20 mouse cellular contexts compared by ENCODE assay signal in the genomic region with DNA sequence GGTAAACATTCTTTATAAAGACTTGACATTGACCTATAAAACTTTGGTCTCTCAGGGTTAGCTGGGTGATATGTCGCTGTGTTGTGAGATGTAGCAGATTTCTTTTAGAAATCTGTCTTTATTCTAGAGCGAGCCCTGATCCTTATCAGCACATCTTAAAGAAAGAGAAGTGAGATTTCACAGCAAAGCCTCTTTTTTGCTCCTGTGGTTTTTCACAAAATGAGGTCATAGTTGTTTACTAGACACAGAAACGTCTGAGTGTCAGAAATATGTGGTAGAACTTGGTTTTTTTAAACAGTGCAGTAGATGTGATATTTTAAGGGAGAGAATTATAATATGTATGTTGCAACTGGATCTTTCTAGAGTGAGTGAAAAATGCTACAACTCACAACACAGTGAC. TPM values are rescaled to one million over a fixed set of nuclear protein-coding genes. Genes with fewer than 3 reads are reported as not detected.
DNase-seq lines count a peak whose midpoint lies in the region; ATAC-seq and TF ChIP-seq lines count a peak whose summit lies in the region.
"Had no signal": no experiment of that assay in that cellular context is flagged by ENCODE, and none has a peak within 500 bp of the region (broad histone marks: within the 10 kb centered on the region; RNA-seq: fewer than 3 reads in every experiment).

No protein-coding gene starts in this region.

- H3K4me2 ChIP-seq in CH12.LX (ENCODE audit: insufficient read depth, low read depth, poor library complexity, severe bottlenecking): no peak overlapping the region
- H3K4me2 ChIP-seq: hindbrain, embryonic 15.5 days; limb, embryonic 15.5 days had no signal

- H3K79me2 ChIP-seq in CH12.LX (replicated peaks; ENCODE audit: control insufficient read depth, extremely low read depth, insufficient read depth, poor library complexity, severe bottlenecking): no peaks in the 10 kb centered on the region

- dilution Hi-C loops in CH12.LX (cut with MboI; ENCODE audit: extremely low pct_ligation_motif_present, extremely low pct_unique_long_range_greater_than_20kb, low sequenced_read_pairs): no loop called here

- no peak overlapping the region for H3K4me3 ChIP-seq in thymus, adult 2 months (ENCODE audit: control insufficient read depth, insufficient read depth, low read length)
- no peak overlapping the region for H3K4me3 ChIP-seq in CH12.LX (replicated peaks in 1 of 3; ENCODE audit: low read depth in 2 of 3, low read length in 2 of 3, poor library complexity in 1 of 3)
- H3K4me3 ChIP-seq in small intestine, adult 2 months (ENCODE audit: low read depth, low read length): no peak overlapping the region
- H3K4me3 ChIP-seq: gastrocnemius, adult 2 months; hindbrain, embryonic 15.5 days; layer of hippocampus, adult 2 months; limb, embryonic 15.5 days; midbrain, embryonic 10.5 days had no signal

- peaks cover 18% of the 10 kb centered on the region for H3K4me1 ChIP-seq in thymus, adult 2 months (replicated peaks; ENCODE audit: control insufficient read depth, insufficient read depth, low read length)
- H3K4me1 ChIP-seq in CH12.LX (ENCODE audit: control insufficient read depth in 1 of 2, insufficient read depth in 2 of 2): peaks cover 0 to 47% of the 10 kb centered on the region in 2 experiments; a peak in 2 of 4 replicates
- 0 out of 2 replicates have a peak, but pooled peaks cover 2% of the 10 kb centered on the region for H3K4me1 ChIP-seq in small intestine, adult 2 months (ENCODE audit: control insufficient read depth, insufficient read depth, insufficient read length, low read length)
- H3K4me1 ChIP-seq: hindbrain, embryonic 15.5 days; limb, embryonic 15.5 days; midbrain, embryonic 10.5 days had no signal

- H3K9me3 ChIP-seq in CH12.LX (replicated peaks; ENCODE audit: low read length): no peaks in the 10 kb centered on the region
- H3K9me3 ChIP-seq: hindbrain, embryonic 15.5 days; limb, embryonic 15.5 days; midbrain, embryonic 10.5 days had no signal

- H3K27me3 ChIP-seq in thymus, adult 2 months (ENCODE audit: control insufficient read depth, insufficient read depth, low read length): no peaks in the 10 kb centered on the region
- H3K27me3 ChIP-seq in CH12.LX (replicated peaks): no peaks in the 10 kb centered on the region
- H3K27me3 ChIP-seq in small intestine, adult 2 months (ENCODE audit: control insufficient read depth, insufficient read depth, low read length): no peaks in the 10 kb centered on the region
- H3K27me3 ChIP-seq: hindbrain, embryonic 15.5 days; limb, embryonic 15.5 days had no signal

- no peak for ATAC-seq in megakaryocyte-erythroid progenitor cell, adult 5-6 weeks (replicated peaks; ENCODE audit: low FRiP score, low TSS enrichment, poor library complexity, severe bottlenecking)
- ATAC-seq: forebrain, embryonic 16.5 days had no signal

- TF ChIP-seq EP300 in CH12.LX (IDR thresholded peaks at IDR 0.05; ENCODE audit: low read length): no peak

- no peak overlapping the region for H3K27ac ChIP-seq in thymus, adult 2 months (ENCODE audit: control insufficient read depth, insufficient read depth, low read length)
- no peak overlapping the region for H3K27ac ChIP-seq in CH12.LX (ENCODE audit: insufficient read depth, low read depth)
- H3K27ac ChIP-seq in small intestine, adult 2 months (ENCODE audit: insufficient read depth, low read depth, low read length): peak overlapping the region; percentile 59; the same call in 1 of the 2 replicates
- H3K27ac ChIP-seq: gastrocnemius, adult 2 months; hindbrain, embryonic 15.5 days; kidney, postnatal 0 days; layer of hippocampus, adult 2 months; limb, embryonic 15.5 days; midbrain, embryonic 10.5 days had no signal

- in situ Hi-C loops in CH12.LX (cut with MboI; ENCODE audit: low pct_ligation_motif_present, low pct_unique_long_range_greater_than_20kb, low sequenced_read_pairs): no loop called here

- WGBS in thymus, adult 2 months: 2% methylated on average over 3 of the region's 3 CpGs
- 49% methylated on average over 3 of the region's 3 CpGs for WGBS in small intestine, adult 2 months

- TF ChIP-seq CTCF in thymus, adult 2 months (IDR thresholded peaks at IDR 0.05; ENCODE audit: borderline replicate concordance, control insufficient read depth, extremely low read depth, insufficient read depth, low read length, poor library complexity): no peak
- no peak for TF ChIP-seq CTCF in CH12.LX (conservative IDR thresholded peaks at IDR 0.05 in 1 of 2, IDR thresholded peaks at IDR 0.05 in 1 of 2; ENCODE audit: low read depth in 2 of 2, low read length in 2 of 2)
- no peak for TF ChIP-seq CTCF in small intestine, adult 2 months (IDR thresholded peaks at IDR 0.05; ENCODE audit: extremely low read depth, insufficient read length, insufficient replicate concordance, low read depth, low read length)

- H3K9ac ChIP-seq in CH12.LX (ENCODE audit: insufficient read depth, low read depth): no peak overlapping the region
- H3K9ac ChIP-seq: hindbrain, embryonic 15.5 days; limb, embryonic 15.5 days had no signal

- peak; percentile 21 for DNase-seq in thymus, adult 2 months
- DNase-seq in thymus, postnatal 4 days: no peak
- DNase-seq in CH12.LX (ENCODE audit: extremely low read depth): no peak
- DNase-seq in induced T-regulatory cell, adult 2 months (ENCODE audit: low read depth): peak; percentile 90
- DNase-seq in embryo, embryonic 10 days (ENCODE audit: low spot score): no peak
- DNase-seq: adrenal gland, adult 2 months; cerebellum, postnatal 10 days; gastrocnemius, adult 2 months; heart, postnatal 10 days; lung, adult 2 months; right cerebral cortex, adult 18-20 months had no signal

- no peaks in the 10 kb centered on the region for H3K36me3 ChIP-seq in thymus, adult 2 months (ENCODE audit: control insufficient read depth, insufficient read depth, low read length)
- no peaks in the 10 kb centered on the region for H3K36me3 ChIP-seq in CH12.LX (replicated peaks in 1 of 2; ENCODE audit: control insufficient read depth in 1 of 2, insufficient read depth in 1 of 2, low read length in 1 of 2)
- no peaks in the 10 kb centered on the region for H3K36me3 ChIP-seq in small intestine, adult 2 months (ENCODE audit: control insufficient read depth, insufficient read depth, low read length)
- H3K36me3 ChIP-seq: hindbrain, embryonic 15.5 days; limb, embryonic 15.5 days; midbrain, embryonic 10.5 days had no signal

- TF ChIP-seq POLR2A in thymus, adult 2 months (IDR thresholded peaks at IDR 0.05; ENCODE audit: control insufficient read depth, extremely low read depth, insufficient read depth, low read length, poor library complexity): no peak
- no peak for TF ChIP-seq POLR2A in CH12.LX (IDR thresholded peaks at IDR 0.05; ENCODE audit: low read depth, low read length)
- TF ChIP-seq POLR2A in small intestine, adult 2 months (IDR thresholded peaks at IDR 0.05; ENCODE audit: low read depth, low read length): no peak

- no peak for TF ChIP-seq RAD21 in CH12.LX (IDR thresholded peaks at IDR 0.05; ENCODE audit: low read depth, low read length)

TF ChIP-seq in CH12.LX, 34 proteins besides CTCF, POLR2A, EP300 and RAD21 (continues in another document):
- TF ChIP-seq UBTF (IDR thresholded peaks at IDR 0.05; ENCODE audit: low read depth, low read length): no peak
- no peak for TF ChIP-seq MYC (IDR thresholded peaks at IDR 0.05; ENCODE audit: low read depth, low read length)
- no peak for TF ChIP-seq ZMIZ1 (IDR thresholded peaks at IDR 0.05; ENCODE audit: low read depth, low read length)
- TF ChIP-seq JUND (conservative IDR thresholded peaks at IDR 0.05; ENCODE audit: low read depth, low read length): no peak
- TF ChIP-seq CHD1 (IDR thresholded peaks at IDR 0.05; ENCODE audit: low read depth, low read length): no peak
- no peak for TF ChIP-seq ZKSCAN1 (IDR thresholded peaks at IDR 0.05; ENCODE audit: borderline replicate concordance, low read depth, low read length)
- TF ChIP-seq E2F4 (IDR thresholded peaks at IDR 0.05; ENCODE audit: insufficient replicate concordance, low read depth, low read length): no peak
- 0 out of 2 replicates have a peak, but pooled peaks have one; percentile 13 for TF ChIP-seq IRF4 (IDR thresholded peaks at IDR 0.05; ENCODE audit: low read depth, low read length)
- no peak for TF ChIP-seq GABPA (IDR thresholded peaks at IDR 0.05; ENCODE audit: insufficient replicate concordance, low read depth, low read length)
- TF ChIP-seq NELFE (IDR thresholded peaks at IDR 0.05; ENCODE audit: low read depth, low read length): no peak
- no peak for TF ChIP-seq KAT2A (IDR thresholded peaks at IDR 0.05; ENCODE audit: insufficient replicate concordance, low read length)
- TF ChIP-seq TBP (conservative IDR thresholded peaks at IDR 0.05; ENCODE audit: low read depth, low read length): no peak
- peak; percentile 56; the same call in 1 of the 2 replicates for TF ChIP-seq JUN (IDR thresholded peaks at IDR 0.05; ENCODE audit: insufficient read depth, low read depth, low read length)
- TF ChIP-seq BHLHE40 (IDR thresholded peaks at IDR 0.05; ENCODE audit: low read depth, low read length): no peak
- TF ChIP-seq ELF1 (IDR thresholded peaks at IDR 0.05; ENCODE audit: low read depth, low read length): no peak

RNA-seq across cellular contexts. Expression of a gene that starts 10.3 kb away (rescaled TPM):
- polyA plus RNA-seq in thymus, adult 2 months (2012; rRNA removed): 2.5 and 2.7 TPM in 2 replicates
- 0.04 and 0.13 TPM in 2 replicates for total RNA-seq in CH12.LX (2012; rRNA removed)
- total RNA-seq in CH12.LX (2014; rRNA removed): not detected in 2 replicates
- polyA plus RNA-seq in CH12.LX (2012; ENCODE audit: insufficient read length, low read depth): not detected in 2 replicates
- 0.27 and 0.39 TPM in 2 replicates for polyA plus RNA-seq in small intestine, adult 2 months (2012; rRNA removed)
- 0.55 and 2.5 TPM in 2 replicates for total RNA-seq in megakaryocyte-erythroid progenitor cell, adult 5-6 weeks (2014; fragmentation: Nextera tagmentation)
- 1.9 and 6.2 TPM in 2 replicates for total RNA-seq in megakaryocyte-erythroid progenitor cell, adult 5-6 weeks (2017)
- total RNA-seq: layer of hippocampus, adult 2 months had no signal
- polyA plus RNA-seq: forebrain, embryonic 16.5 days; hindbrain, embryonic 15.5 days; midbrain, embryonic 10.5 days had no signal

RNA-seq across cellular contexts. Expression of a gene that starts 39.5 kb away (rescaled TPM):
- polyA plus RNA-seq in thymus, adult 2 months (2012; rRNA removed): 0.40 and 0.67 TPM in 2 replicates
- 0.84 and 1.1 TPM in 2 replicates for total RNA-seq in CH12.LX (2012; rRNA removed)
- 2.2 and 2.5 TPM in 2 replicates for total RNA-seq in CH12.LX (2014; rRNA removed)
- 3.0 and 5.9 TPM in 2 replicates for polyA plus RNA-seq in CH12.LX (2012; ENCODE audit: insufficient read length, low read depth)
- polyA plus RNA-seq in small intestine, adult 2 months (2012; rRNA removed): 0.17 and 0.19 TPM in 2 replicates
- total RNA-seq in megakaryocyte-erythroid progenitor cell, adult 5-6 weeks (2014; fragmentation: Nextera tagmentation): 5.9 and 11.6 TPM in 2 replicates
- total RNA-seq in megakaryocyte-erythroid progenitor cell, adult 5-6 weeks (2017): 3.4 and 10.0 TPM in 2 replicates
- total RNA-seq: adrenal gland, adult 2 months; gastrocnemius, adult 2 months had no signal
- polyA plus RNA-seq: adrenal gland, adult 2 months; hindbrain, embryonic 15.5 days; testis, adult 2 months had no signal

RNA-seq across cellular contexts. Expression of a gene that starts 46.3 kb away (rescaled TPM):
- 0.29 and 0.46 TPM in 2 replicates for polyA plus RNA-seq in thymus, adult 2 months (2012; rRNA removed)
- total RNA-seq in CH12.LX (2012; rRNA removed) (0.13 TPM in 1 of 2 replicates, not detected in the other), CH12.LX (2014; rRNA removed) (not detected in 2 replicates)
- not detected in 2 replicates for polyA plus RNA-seq in CH12.LX (2012; ENCODE audit: insufficient read length, low read depth)
- polyA plus RNA-seq in small intestine, adult 2 months (2012; rRNA removed): 1.2 and 1.9 TPM in 2 replicates
- 45.0 and 48.7 TPM in 2 replicates for total RNA-seq in megakaryocyte-erythroid progenitor cell, adult 5-6 weeks (2014; fragmentation: Nextera tagmentation)
- total RNA-seq in megakaryocyte-erythroid progenitor cell, adult 5-6 weeks (2017): 92.0 and 97.4 TPM in 2 replicates
- polyA plus RNA-seq: hindbrain, embryonic 15.5 days; midbrain, embryonic 10.5 days had no signal

Comparison
In these comparisons a context has a peak if more than half of its experiments do, and no peak if none do; other contexts are left out.
1. DNase-seq: peak in thymus, adult 2 months (single experiment) and induced T-regulatory cell, adult 2 months (single experiment); none in thymus, postnatal 4 days (single experiment), CH12.LX (single experiment) and embryo, embryonic 10 days (single experiment).